Mouse (Mus musculus): ENCODE data around the gene Neurl1a. TPM values are rescaled to one million over a fixed set of nuclear protein-coding genes. Genes with fewer than 3 reads are reported as not detected.
A peak's percentile ranks its signal among the peaks of the same experiment; 100 is the strongest.

Neurl1a gene
- polyA plus RNA-seq, 1 experiment from 2014 or later: 1.1 TPM

- no peaks in the 10 kb centered on the region for H3K36me3 ChIP-seq
- no peak overlapping the region for H3K4me3 ChIP-seq (replicated peaks)
- H3K27me3 ChIP-seq: no peaks in the 10 kb centered on the region
- no peak for DNase-seq
- no peak for ATAC-seq (ENCODE audit: low read depth)
- H3K9ac ChIP-seq: no peak overlapping the region
- H3K4me2 ChIP-seq: no peak overlapping the region
- H3K27ac ChIP-seq: no peak overlapping the region
- H3K9me3 ChIP-seq (replicated peaks): no peaks in the 10 kb centered on the region
- WGBS (ENCODE audit: insufficient replicate concordance): 39% methylated on average over 1 of the region's 1 CpGs
- H3K4me1 ChIP-seq (replicated peaks): no peaks in the 10 kb centered on the region
Measured at GRCm38 (mm10) chr19:47213470-47213869, 34.9 kb downstream of the Neurl1a start.

DNA sequence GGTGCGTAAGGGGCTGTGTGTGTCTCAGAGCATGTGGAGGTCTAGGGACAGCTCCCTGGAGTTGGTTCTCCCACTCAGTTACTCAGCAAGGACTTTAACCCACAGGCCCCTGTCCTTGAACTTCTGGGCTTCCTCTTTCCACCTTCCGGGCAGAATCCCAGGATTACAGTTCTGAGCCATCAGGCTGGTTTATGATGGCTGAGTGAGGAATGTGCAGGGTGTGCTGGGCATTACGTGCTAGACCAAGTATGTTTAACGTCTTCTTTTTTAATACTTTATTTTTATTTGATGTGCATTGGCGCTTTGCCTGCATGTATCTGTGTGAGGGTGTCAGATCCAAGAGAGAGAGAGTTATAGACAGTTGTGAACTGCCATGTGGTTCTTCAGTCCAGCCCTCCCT is 38.1 kb downstream of the Neurl1a start:
- Histone ChIP-seq H3K27ac (no peak overlapping the region), H3K9ac (no peak overlapping the region), H3K4me3 (replicated peaks) (no peak overlapping the region), H3K4me2 (no peak overlapping the region), H3K36me3 (no peaks in the 10 kb centered on the region), H3K4me1 (replicated peaks) (peaks cover 11% of the 10 kb centered on the region), H3K27me3 (no peaks in the 10 kb centered on the region), H3K9me3 (replicated peaks) (no peaks in the 10 kb centered on the region)
- WGBS (ENCODE audit: insufficient replicate concordance): 58% methylated on average over 5 of the region's 5 CpGs
- ATAC-seq (ENCODE audit: low read depth): no peak
- no peak for DNase-seq

DNA sequence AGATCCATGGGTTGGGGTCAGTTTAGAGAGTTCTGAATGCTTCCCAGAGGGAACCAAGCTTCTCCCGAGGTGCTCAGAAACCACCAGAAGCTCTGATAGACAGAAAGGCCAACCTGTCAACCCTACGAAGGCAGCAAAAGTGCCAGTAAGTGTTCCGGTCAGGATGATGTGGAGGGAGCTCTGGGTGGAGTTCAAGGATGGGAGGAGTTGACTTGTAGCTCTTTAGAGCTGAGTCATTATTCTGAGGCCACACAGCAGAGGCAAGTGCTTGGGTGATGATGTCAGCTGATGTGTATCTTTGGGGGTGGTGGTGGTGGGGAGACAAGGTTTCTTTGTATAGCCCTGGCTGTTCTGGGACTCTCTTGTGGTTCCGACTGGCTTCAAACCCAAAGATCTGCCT is 41.0 kb downstream of the Neurl1a start:
- Histone ChIP-seq H3K27ac (no peak overlapping the region), H3K4me1 (replicated peaks) (peaks cover 11% of the 10 kb centered on the region), H3K27me3 (no peaks in the 10 kb centered on the region), H3K36me3 (no peaks in the 10 kb centered on the region), H3K9me3 (replicated peaks) (no peaks in the 10 kb centered on the region), H3K4me3 (replicated peaks) (no peak overlapping the region), H3K9ac (no peak overlapping the region), H3K4me2 (no peak overlapping the region)
- WGBS (ENCODE audit: insufficient replicate concordance): 44% methylated on average over 4 of the region's 4 CpGs
- ATAC-seq (ENCODE audit: low read depth) (peak; percentile 34; the same call in 1 of the 2 replicates), DNase-seq (no peak)

DNA sequence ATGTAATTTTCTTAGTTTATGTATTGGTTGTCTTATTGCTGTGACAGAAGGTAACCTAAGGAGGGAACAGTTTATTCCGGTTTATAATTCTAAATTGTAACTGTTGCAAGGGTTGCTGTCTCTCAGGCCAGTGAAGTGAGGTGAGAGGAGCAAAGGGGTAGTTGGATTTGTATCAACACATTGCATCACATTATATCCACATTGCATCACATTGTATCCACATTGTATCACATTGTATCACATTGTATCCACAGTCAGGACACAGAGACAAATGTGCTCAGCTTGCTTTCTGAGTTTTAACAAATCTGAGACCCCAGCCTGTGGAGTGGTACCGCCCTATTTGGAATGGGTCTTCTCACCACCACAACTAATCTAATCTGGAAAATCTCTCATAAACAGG is 41.6 kb downstream of the Neurl1a start:
- WGBS (ENCODE audit: insufficient replicate concordance): 79% methylated on average over 2 of the region's 2 CpGs
- no peak overlapping the region for H3K27ac ChIP-seq
- H3K4me2 ChIP-seq: no peak overlapping the region
- H3K4me3 ChIP-seq (replicated peaks): no peak overlapping the region
- no peaks in the 10 kb centered on the region for H3K36me3 ChIP-seq
- ATAC-seq (ENCODE audit: low read depth): no peak
- DNase-seq: no peak
- H3K9me3 ChIP-seq (replicated peaks): no peaks in the 10 kb centered on the region
- no peaks in the 10 kb centered on the region for H3K27me3 ChIP-seq
- no peak overlapping the region for H3K9ac ChIP-seq
- H3K4me1 ChIP-seq (replicated peaks): peaks cover 11% of the 10 kb centered on the region

DNA sequence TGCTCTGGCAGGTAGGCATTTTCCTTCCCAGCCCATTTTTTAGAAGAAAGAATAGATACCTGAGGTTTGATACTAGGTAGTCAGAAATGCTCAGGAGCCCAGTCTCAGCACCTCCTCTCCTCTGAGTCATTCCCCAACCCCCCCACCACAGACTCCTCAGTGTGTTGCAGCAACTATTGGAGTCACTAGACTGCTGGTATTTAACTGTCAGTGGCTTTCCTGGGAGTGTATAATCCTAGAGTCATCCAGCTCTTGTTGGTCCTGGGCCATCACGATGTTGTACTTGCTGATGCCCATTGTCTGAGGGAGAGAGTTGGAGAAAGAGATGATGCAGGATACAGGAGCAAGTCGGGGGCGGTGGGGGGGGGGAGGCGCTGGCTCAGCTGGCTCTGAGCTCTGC is 42.4 kb downstream of the Neurl1a start:
- DNase-seq: no peak
- H3K36me3 ChIP-seq: no peaks in the 10 kb centered on the region
- no peak overlapping the region for H3K9ac ChIP-seq
- 75% methylated on average over 4 of the region's 4 CpGs for WGBS (ENCODE audit: insufficient replicate concordance)
- H3K4me1 ChIP-seq (replicated peaks): peaks cover 11% of the 10 kb centered on the region
- H3K4me2 ChIP-seq: no peak overlapping the region
- ATAC-seq (ENCODE audit: low read depth): no peak
- H3K4me3 ChIP-seq (replicated peaks): no peak overlapping the region
- no peaks in the 10 kb centered on the region for H3K9me3 ChIP-seq (replicated peaks)
- H3K27ac ChIP-seq: no peak overlapping the region
- no peaks in the 10 kb centered on the region for H3K27me3 ChIP-seq

DNA sequence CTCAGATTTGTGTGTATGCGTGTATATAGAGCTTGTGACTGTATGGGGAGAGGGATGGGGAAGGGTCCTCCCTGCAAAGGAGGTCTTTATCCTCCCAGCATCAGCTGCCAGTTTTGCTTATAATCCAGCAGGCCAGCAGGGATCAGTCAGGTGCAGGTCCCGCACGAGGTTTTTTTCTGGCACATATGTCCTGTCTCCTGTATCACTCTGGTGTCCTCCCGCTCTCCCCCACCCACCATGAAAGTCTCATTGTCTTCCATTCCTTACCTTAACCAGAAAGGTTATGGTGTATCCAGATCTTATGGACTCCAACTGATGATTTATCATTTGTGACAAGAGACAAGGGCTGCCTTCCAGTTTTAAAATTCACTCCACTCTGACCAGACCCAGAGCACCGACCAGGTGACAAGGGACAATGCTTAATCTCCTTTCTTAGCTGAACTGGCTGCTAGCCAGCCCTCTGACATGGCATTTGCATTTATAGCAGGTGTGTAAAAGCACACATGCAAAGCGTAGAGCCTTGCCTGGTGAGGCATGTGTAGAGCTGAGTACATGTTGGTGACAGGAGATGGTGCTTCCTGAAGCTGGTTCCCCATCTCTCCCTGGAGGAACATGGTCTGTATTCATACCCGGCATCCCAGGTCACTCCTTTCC is 43.0 kb downstream of the Neurl1a start:
- WGBS (ENCODE audit: insufficient replicate concordance): 67% methylated on average over 7 of the region's 7 CpGs
- Histone ChIP-seq H3K4me2 (no peak overlapping the region), H3K27ac (no peak overlapping the region), H3K36me3 (no peaks in the 10 kb centered on the region), H3K9ac (no peak overlapping the region), H3K4me3 (replicated peaks) (no peak overlapping the region), H3K4me1 (replicated peaks) (peaks cover 11% of the 10 kb centered on the region), H3K27me3 (no peaks in the 10 kb centered on the region), H3K9me3 (replicated peaks) (no peaks in the 10 kb centered on the region)
- no peak for ATAC-seq (ENCODE audit: low read depth)
- DNase-seq: no peak

GRCm38 (mm10) chr19:47222154-47222840 is 43.7 kb downstream of the Neurl1a start:
- no peaks in the 10 kb centered on the region for H3K27me3 ChIP-seq
- H3K27ac ChIP-seq: no peak overlapping the region
- H3K9ac ChIP-seq: no peak overlapping the region
- peaks cover 11% of the 10 kb centered on the region for H3K4me1 ChIP-seq (replicated peaks)
- no peak for ATAC-seq (ENCODE audit: low read depth)
- no peak for DNase-seq
- H3K4me2 ChIP-seq: no peak overlapping the region
- H3K9me3 ChIP-seq (replicated peaks): no peaks in the 10 kb centered on the region
- H3K4me3 ChIP-seq (replicated peaks): no peak overlapping the region
- WGBS (ENCODE audit: insufficient replicate concordance): 72% methylated on average over 8 of the region's 8 CpGs
- H3K36me3 ChIP-seq: no peaks in the 10 kb centered on the region

DNA sequence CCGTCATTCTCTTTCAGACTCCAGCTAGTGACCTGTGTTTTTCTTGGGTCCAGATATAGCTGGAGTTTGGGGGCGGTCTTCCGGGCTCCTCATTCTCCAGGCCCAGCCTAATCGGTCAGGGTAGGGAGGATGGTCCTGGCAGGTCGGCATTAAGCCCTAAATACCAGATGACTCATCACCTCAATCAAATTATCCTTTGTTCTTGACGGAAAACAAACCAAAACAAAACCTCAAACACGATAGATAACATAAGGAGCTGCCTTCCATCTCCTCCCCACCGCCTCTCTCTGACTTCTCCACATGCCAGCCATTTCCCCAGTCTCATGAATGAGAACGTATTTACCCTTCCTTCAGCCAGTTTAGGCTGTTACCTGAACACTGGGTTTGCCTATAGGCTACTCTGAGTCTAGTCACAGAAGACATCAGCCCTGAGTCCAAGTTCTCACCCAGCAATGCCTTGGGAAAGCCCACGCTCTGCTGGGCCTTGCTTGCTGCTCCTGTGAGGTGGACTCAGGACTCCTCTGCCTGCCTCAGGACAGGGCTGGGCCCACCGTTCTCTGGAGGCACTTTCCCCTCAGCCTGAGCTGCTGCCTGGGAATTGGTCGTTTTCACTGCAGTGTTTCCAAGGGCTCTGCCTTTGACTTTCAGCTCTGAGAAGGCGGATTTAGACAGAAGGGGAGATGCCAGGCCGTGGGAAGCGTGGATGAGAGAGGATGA is 44.4 kb downstream of the Neurl1a start:
- H3K27me3 ChIP-seq: no peaks in the 10 kb centered on the region
- no peaks in the 10 kb centered on the region for H3K36me3 ChIP-seq
- peaks cover 11% of the 10 kb centered on the region for H3K4me1 ChIP-seq (replicated peaks)
- H3K27ac ChIP-seq: no peak overlapping the region
- ATAC-seq (ENCODE audit: low read depth) (no peak), DNase-seq (no peak)
- no peak overlapping the region for H3K9ac ChIP-seq
- no peak overlapping the region for H3K4me3 ChIP-seq (replicated peaks)
- no peak overlapping the region for H3K4me2 ChIP-seq
- WGBS (ENCODE audit: insufficient replicate concordance): 53% methylated on average over 15 of the region's 15 CpGs
- H3K9me3 ChIP-seq (replicated peaks): no peaks in the 10 kb centered on the region

DNA sequence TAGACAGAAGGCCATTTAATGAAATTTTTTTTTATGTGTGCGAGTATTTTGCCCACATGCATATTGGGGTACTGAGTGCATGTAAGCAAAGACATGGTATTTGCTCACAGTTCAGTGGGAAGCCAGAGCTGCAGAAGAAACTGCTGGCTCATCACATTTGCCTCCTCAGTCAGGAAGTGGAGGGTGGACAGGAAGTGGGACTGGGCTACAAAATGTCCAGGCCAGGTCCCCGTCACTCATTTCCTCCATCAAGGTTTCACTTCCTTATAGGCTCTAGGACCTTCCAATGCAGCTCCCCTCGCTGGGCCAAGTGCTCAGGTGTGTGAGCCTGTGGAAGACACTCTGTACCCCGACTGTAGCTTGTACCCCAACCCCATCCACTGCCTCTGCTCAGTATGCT is 46.1 kb downstream of the Neurl1a start:
- WGBS (ENCODE audit: insufficient replicate concordance): 45% methylated on average over 4 of the region's 4 CpGs
- Histone ChIP-seq H3K9me3 (replicated peaks) (no peaks in the 10 kb centered on the region), H3K9ac (no peak overlapping the region), H3K36me3 (no peaks in the 10 kb centered on the region), H3K4me2 (no peak overlapping the region), H3K4me1 (replicated peaks) (peaks cover 3% of the 10 kb centered on the region), H3K27ac (no peak overlapping the region), H3K27me3 (no peaks in the 10 kb centered on the region), H3K4me3 (replicated peaks) (no peak overlapping the region)
- DNase-seq (no peak), ATAC-seq (ENCODE audit: low read depth) (peak; percentile 32; the same call in 1 of the 2 replicates)

DNA sequence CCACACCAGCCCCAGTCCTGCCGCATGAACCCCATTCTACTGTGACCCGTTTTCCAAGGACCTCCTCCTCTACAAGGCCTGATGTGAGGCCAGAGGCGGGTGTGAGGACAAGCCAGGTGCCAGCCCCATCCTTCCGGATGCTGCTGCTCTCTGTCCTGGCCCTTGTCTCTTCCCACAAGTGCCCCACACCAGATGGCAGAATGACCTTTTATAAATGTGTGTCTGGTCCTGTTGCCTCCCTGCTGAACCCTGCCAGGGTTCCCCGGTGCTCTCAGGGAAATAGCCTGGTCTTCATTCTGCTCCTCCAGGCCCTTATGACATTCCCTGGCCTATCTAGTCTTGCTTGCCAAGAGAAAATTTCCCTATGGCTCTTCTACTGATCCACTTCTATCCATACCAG is 47.2 kb downstream of the Neurl1a start:
- Histone ChIP-seq H3K36me3 (no peaks in the 10 kb centered on the region), H3K4me2 (no peak overlapping the region), H3K9me3 (replicated peaks) (no peaks in the 10 kb centered on the region), H3K4me3 (replicated peaks) (no peak overlapping the region), H3K27ac (no peak overlapping the region), H3K27me3 (no peaks in the 10 kb centered on the region), H3K9ac (no peak overlapping the region), H3K4me1 (replicated peaks) (no peaks in the 10 kb centered on the region; the same call in 1 of the 2 replicates)
- WGBS (ENCODE audit: insufficient replicate concordance): 64% methylated on average over 5 of the region's 5 CpGs
- DNase-seq: no peak
- no peak for ATAC-seq (ENCODE audit: low read depth)

- Histone ChIP-seq H3K4me1 (replicated peaks) (no peaks in the 10 kb centered on the region; the same call in 1 of the 2 replicates), H3K4me2 (peak overlapping the region; percentile 46), H3K27ac (no peak overlapping the region), H3K4me3 (replicated peaks) (peak overlapping the region; percentile 23), H3K27me3 (no peaks in the 10 kb centered on the region), H3K9me3 (replicated peaks) (no peaks in the 10 kb centered on the region), H3K36me3 (no peaks in the 10 kb centered on the region), H3K9ac (peak overlapping the region; percentile 22; the same call in 1 of the 2 replicates)
- 11% methylated on average over 17 of the region's 17 CpGs for WGBS (ENCODE audit: insufficient replicate concordance)
- DNase-seq (no peak), ATAC-seq (ENCODE audit: low read depth) (no peak)
Measured at GRCm38 (mm10) chr19:47228725-47229252, 50.2 kb downstream of the Neurl1a start.

Data from liver, embryonic 13.5 days (tissue).